Mouse (Mus musculus) mouse embryonic stem cell (cell line): ENCODE measurements around the gene Mtch1.
"Not testable (repeated sequence)": the region's sequence is repeated elsewhere in the genome, so short reads cannot be mapped to it uniquely, and the experiment has no call there.

Source experiments
- in situ Hi-C, 2 experiments: fragments of 300-500 bp; cut with MboI; formaldehyde crosslinking; loops; 1 replicate in 1 of 2; 3 replicates in 1 of 2; pipeline ENCODE4 v1.14.3; 2019 to 2020; ENCODE audit warnings: low sequenced_read_pairs in 2 of 2, low pct_unique_long_range_greater_than_20kb in 1 of 2, mixed read lengths in 1 of 2; ENCODE audit not compliant: unreplicated experiment in 1 of 2

Mtch1 gene

DNA sequence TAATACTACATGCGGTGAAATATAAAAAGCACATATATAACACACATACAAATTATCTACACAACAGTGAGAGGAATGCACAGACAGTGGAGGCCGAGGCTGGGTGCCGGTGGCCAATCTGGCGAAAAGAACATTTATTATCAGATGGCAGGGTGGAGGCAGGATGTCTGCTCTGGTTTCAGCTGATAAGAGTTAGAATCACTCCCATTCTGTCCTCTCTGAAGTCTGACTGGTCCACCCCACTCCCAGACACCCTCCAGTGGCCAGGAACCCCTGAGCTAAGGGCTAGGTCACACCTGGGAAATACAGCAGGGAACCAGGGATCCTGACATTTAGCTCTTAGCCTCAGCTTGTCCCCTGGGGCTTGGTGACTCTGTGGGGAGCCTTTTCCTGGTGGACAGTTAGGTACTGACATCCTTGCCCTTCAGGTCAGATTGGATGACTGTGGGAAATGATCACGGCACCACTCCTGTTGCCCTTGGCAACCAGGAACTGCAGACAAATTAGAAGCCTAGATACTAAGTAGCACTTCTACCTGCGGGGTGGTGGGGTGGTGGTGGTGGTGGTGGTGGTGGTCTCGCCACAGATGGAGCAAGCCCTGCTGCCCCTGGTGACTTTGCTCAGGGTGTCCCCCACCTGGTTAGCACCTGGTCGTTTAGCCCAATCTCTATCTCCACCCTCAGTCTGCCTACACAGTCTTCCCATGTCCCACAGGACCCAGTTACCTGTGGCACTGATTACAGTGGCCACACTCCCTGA lies 27.7 kb downstream of the Mtch1 start:
- in situ Hi-C loops: no loop called here

DNA sequence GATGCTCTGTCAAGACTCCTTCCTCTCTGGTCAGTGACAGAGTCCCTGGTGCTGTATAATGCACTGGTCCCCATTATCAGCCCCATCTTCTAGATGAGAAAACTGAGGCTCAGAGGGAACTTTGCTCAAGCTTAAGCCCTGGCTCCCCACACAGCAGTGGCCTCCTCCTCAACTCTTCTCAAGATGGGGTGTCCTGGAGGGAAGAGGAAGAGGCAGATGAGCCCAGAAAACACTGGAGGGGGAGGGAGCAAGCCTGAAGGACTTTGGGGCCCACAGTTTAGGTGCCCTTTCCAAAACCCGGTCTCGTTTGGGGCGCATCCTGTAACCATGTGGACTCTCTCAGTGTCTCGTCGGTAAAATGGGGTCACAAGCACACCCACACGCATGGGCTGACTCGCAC lies 28.3 kb downstream of the Mtch1 start:
- in situ Hi-C loops: no loop called here

DNA sequence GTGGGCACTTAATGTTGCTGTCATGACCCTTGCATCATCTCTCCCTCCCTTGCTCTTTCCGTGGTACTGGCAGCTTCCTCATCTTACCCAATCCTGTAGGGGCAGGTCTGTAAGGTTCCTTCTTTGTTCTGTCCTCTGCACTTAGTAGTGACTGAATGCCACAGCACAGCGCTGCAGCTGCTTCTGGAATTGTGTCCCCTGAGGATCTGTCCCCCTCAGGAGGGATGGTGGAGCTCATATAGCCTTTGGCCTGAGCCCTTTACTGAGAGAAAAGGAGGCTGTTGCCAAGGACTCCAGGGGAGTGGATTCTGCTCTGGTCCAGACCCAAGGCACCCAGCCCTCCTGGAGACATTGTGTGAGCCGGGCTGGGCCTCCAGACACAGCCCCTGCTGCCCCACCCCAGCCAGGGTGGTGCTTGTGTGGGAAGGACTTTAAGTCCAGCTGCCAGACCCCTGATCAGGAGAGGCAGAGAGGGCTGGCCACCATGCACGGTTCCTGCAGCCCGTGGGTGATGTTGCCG lies 28.9 kb downstream of the Mtch1 start:
- in situ Hi-C loops: no loop called here

DNA sequence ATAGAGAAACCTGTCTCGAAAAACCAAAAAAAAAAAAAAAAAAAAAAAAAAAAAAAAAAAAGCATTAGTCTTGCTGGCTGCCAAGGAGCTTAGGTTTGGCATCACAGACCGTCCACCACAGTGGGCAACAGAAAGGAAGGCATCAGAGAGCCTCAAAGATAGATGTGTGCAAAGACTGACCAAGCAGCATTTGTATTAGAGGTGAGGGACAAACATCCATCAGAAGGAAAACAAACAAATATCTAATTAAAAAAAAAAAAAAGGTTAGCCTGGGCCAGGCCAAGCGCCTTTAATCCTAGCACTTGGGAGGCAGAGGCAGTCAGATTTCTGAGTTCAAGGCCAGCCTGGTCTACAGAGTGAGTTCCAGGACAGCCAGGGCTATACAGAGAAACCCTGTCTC lies 30.4 kb downstream of the Mtch1 start, which contains the start of gene Pi16:
Gene Pi16, plus strand, starts transcription at position 301 of the 400 bp plus-strand sequence.
- in situ Hi-C loops: not testable (repeated sequence)

DNA sequence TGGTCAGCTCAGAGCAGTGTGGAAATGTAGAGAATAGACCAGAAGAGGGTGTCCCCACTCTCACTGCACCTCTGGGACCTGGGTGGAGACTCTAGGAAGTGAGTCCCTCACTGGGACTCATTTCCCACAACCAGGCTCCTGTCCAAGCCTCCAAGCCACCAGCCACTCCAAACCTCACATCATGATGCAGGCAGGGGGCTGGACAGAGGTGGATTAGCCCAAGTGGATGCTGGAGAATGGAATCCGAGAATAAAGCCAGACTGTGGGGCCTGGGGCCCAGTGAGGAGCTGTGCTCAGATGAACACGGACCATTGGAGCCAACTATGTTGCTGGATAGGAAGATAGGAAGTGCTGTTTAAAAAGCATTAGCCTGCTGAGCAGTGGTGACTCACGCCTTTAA lies 30.8 kb downstream of the Mtch1 start:
- in situ Hi-C loops: no loop called here

DNA sequence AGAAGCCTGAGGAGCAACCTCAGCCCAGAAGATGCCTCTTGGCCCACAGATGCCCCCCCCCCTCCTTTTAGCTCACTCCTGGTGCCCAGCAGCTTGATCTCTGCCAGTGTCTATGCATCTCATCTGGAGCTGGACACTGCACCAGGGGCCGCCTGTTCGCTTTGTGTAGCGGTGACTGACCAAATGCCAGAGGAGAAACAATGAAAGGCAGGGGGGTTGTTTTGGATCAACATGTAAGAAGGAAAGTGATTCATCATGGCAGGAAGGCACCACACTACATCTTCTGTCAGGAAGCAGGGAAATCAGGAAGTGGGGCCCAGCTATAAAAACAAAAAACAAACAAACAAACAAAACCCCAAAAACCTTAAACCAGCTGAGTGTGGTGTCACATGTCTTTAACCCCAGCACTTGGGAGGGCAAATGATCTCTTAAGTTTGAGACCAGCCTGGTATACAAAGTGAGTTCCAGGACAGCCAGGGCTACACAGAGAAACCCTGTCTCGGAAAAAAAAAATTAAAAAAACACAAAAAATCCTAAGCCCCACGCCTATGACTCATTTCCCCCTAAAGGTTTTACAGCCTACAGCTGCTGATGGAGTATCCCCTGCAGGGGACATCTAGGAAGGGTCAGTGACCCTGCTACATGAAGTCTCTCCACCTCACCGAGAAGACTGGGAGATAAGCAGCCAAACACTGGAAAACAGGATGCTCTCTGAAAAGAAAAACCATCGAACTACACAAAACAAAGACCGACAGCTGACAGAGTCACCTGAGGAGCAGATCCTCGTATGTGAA lies 31.9 kb downstream of the Mtch1 start:
- in situ Hi-C loops: no loop called here

DNA sequence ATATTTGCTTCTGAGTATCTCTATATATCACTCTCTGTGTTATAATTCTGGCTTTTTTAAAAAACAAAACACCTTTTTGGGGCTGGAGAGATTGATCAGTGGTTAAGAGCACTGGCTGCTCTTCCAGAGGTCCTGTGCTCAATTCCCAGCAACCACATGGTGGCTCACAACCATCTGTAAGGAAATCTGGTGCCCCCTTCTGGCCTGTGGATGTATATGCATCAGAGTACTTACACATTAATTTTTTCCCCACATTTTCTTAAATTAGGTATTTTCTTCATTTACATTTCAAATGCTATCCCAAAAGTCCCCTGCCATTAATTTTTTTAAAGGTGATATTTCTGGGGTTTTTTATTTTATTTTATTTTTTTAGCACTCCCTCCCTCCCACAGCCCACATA lies 34.4 kb downstream of the Mtch1 start:
- in situ Hi-C loops: no loop called here

DNA sequence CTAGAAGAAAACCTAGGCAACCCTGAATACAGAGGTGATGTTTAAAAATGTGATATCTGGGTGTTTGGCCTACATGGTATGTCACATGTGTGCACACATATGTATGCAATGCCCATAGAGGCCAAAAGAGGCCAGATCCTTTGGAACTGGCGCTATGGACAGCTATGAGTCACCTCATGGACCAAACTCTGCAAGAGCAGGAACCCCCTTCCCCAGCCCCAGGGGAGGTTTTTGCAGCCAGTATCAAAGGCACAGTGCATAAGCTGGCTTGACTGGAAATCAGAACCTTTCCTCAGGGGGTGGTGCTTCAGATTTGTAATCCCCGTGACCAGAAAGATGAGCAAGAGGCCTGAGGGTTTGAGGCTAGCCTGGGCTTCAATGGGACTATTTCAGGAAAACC lies 35.7 kb downstream of the Mtch1 start:
- in situ Hi-C loops: no loop called here

DNA sequence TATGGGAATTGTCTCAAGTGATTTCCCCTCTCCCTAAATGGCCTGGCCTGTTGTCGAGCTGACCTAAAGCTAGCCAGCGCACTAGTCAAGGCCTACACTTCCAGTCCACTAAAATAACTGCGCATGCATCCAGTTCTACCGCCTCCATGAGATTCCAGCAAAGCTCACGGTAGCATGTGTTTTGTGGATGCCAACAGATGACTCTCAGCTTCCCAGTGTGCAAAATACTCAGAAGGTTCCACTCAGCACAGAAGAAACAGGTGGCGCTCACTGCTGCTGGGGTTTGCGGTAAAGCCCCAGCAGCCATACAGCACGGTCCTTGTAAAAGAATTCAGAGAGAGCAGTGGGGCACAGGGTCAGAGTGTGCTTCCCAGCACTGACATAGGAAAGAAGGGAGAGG lies 36.1 kb downstream of the Mtch1 start:
- in situ Hi-C loops: no loop called here

DNA sequence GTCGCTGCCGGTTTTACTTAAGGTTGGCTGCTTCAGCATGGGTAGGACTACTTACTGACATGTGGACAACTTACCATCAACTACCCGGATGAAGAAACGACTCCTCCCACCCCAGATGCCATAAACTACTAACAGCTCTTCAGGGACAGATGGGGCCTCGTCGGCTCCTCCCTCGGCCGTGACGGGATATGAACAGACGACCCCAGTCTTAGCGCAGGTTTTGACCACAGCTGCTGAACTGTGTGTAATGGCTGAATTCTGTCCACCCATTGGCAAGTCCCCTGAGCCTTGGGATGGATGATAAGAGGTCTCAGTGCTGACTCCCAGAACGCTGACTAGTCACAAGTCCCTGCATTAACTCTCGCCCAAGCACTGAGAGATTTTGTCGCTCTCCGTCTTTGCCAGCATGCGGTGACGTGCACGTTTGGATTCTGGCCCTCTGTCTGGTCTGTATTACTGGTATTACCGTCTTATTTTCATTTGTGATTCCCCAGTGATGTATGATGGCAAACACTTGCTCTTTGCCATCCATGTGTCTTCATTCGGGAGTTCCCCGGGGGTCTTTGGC lies 37.6 kb downstream of the Mtch1 start:
- in situ Hi-C loops: no loop called here

DNA sequence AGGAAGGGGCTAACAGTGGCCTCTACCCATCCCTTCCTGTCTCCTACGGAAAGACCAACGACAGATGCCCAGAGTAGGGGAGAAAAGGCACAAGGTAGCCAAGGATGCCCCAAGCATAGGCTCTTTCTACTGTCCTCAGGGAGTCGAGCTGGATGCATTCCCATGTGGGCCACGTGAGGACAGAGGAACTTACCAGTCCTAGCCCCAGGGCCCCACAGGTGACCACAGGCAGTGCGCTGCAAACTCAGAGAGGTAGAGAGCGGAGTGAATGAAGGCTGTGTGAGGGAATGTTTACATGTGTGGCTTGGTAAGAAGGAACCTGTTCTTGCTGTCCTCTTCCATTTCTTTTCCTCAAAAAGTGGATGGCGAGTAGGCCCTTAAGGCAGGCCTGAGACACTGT lies 41.9 kb downstream of the Mtch1 start:
- in situ Hi-C loops: no loop called here

DNA sequence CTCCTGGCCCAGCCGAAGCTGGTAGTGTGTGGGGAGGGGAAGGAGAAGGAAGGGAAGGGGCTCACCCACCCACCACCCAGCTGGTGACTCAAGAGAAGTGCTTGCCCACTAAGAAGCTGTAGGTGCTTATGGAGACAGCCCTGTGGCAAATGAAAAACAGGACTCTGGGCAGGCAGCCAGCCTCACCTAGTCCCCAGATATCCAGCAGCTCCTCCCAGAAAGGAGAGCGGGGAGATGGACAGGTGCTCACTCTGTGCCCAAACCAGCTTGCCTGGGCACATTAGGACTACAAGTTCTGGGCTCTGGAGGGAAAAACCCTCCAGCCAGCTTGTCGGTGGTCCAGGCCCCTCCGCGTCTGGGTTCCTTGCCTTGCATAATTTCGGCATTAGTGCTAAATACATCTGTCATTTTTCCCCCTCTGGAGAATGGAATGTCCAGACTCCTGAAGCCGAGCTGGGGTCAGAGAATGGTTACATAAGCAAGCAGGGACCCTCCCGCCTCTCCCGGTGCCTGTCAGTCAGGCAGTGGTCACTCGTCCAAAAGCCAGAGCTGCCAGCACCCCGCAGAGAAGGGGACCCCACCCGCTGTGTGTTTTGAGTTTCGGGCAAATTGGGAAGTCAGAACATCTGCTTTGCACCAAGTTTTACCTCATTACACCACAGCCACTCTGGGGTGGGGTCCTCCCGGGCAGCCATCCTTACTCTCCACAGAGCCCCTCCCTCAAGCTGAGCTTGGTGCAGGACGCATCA lies 42.5 kb downstream of the Mtch1 start:
- in situ Hi-C loops: no loop called here

DNA sequence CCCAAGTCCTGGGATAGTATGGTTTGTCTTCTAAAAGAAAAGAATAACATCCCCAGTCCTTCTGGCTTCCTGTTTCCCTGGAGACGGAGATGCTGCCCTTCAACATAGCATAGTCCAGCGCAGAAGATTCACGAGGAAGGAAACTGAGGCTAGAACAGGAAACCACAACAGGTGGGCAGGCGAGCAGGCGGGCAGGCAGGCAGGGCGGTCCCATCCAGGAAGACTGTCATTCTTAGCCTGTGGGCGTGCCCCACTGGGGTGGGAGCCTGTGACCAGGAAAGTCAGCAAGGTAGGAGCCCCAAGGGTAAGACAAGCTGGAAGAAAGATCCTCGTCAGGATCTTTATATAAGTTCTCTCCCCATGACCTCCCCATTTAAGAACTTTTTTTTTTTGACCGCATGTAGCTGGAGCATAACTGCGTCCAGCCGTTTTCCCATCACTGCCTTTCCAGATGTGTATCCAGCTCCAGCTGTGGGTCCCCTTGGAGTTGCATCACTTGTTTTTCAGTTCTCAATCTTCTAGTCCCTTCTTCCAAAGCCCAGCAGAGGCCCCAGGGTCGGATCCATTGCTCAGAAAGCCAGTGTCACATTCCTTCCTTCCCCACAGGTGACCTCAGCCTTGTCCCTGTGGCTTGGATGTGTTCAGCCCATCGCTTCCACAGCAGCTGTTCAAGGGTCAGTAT lies 43.2 kb downstream of the Mtch1 start:
- in situ Hi-C loops: no loop called here

DNA sequence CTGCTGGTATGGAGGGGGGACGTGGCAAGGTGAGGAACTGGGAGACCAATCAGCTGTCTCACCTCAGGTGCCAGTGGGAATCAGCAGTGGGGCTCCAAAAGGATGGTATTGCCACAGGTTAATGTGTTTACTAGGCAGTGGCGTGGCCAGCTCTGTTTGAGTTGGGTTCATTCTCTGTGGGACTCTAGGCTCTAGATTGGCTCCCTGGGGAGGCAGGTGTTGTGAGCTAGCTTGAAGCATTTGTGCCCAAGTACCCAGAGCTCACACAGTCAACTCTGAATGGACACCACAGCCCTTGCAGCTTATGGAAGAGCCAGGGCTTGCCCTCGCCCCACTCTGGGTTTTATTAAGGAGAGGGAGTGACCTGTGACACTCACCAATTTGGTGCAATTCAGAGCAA lies 43.9 kb downstream of the Mtch1 start:
- in situ Hi-C loops: no loop called here

DNA sequence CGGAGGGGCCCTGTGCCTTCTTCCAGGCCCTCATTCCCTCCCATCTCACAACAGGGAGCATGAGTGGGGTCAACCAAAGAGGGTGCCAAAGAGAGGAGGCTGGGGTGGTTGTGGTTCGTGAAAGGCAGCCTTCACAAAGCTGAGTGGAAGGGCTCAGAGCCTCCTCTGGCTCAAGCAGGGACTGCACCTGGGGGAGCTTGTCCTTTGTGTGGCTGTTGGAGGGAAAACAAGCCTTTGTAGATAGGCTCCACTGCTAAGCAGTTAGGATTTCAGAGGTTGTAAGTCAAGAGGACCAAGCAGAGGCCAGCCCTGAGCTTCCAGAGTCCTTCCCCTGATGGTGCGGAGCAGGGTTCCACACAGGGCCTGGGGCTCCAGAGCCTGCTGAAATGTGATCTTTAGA lies 44.6 kb downstream of the Mtch1 start:
- in situ Hi-C loops: no loop called here

DNA sequence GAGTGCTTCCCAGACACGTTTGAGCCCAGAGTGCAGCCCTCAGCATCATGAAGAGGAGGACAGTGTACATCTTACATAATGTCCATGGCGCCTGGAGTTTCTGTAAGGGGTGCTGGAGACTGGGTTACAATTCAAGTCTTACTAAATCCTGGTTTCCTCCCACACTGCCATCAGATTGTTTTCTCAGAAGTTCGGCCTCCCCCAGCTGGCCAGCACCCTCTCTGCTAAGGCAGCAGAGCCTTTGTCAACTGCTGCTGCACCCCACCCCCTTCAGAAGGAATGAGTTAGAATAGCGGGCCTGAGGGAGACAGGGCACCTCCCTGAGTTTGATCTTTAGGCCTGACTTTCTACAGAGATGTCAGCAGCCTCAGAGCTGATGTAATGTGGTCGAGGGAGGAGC lies 45.6 kb downstream of the Mtch1 start:
- in situ Hi-C loops: no loop called here

DNA sequence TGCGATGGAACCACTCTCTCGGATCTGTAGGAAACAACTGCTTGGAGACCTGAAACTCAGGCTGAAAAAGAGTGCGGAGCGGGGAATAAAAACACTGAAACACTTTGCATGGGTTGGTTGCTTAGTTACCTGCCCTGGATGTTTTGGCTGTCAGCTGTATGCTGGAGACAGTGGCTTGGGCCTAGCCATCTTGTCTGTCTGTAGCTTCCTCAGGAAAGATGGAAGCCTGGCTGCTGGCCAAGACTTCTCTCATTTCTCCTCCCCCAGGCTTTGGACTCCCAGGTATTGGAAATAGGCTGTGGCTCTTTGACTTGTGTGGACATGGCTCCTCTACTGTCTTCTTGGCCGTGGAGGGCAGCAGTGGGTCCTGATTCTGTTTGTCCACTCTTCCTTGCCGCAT lies 46.3 kb downstream of the Mtch1 start:
- in situ Hi-C loops: no loop called here

DNA sequence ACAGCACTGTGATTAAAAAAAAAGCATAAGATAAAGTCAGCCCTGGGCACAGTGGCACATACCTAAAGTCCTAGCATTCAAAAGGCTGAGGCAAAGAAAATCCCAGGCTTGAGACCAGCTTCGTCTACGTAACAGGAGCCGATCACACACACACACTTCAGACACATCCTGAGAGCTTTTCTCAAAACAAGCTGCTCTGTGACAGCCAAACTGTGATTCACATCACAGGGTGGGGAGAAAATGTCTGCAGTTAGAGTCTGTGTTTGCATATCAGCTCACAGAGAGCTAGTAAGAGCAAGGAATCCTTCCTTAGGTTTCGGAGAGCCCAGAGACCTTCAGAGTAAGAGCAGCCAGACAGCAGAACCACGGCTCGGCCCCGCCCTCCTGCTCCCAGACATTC lies 46.8 kb downstream of the Mtch1 start:
- in situ Hi-C loops: no loop called here
